Mouse (Mus musculus) ES-E14 (cell line): ENCODE measurements around the gene Mmp17.

ENCODE experiments used
- CHD2 ChIP-seq: IDR thresholded peaks from 2 replicates; pipeline ENCODE4 v1.6.1; 2014; ENCODE audit warnings: mild to moderate bottlenecking, low read depth, low read length, inconsistent platforms
- MAFK ChIP-seq: IDR thresholded peaks from 2 replicates; pipeline ENCODE4 v1.6.1; 2014; ENCODE audit warnings: mild to moderate bottlenecking, low read depth, low read length, inconsistent platforms; ENCODE audit not compliant: insufficient read depth
- ZC3H11A ChIP-seq: IDR thresholded peaks from 2 replicates; pipeline ENCODE4 v1.6.1; 2012; ENCODE audit warnings: low read depth, mild to moderate bottlenecking, inconsistent platforms, low read length, borderline replicate concordance
- ZNF384 ChIP-seq: IDR thresholded peaks from 2 replicates; pipeline ENCODE4 v1.6.1; 2012; ENCODE audit warnings: low read depth, low read length, inconsistent platforms

GRCm38 (mm10) chr5:129581015-129581414, 3.0 kb upstream of the Mmp17 start:
- TF ChIP-seq ZC3H11A (no peak), MAFK (no peak), ZNF384 (no peak), CHD2 (no peak)
